Mouse (Mus musculus) MEL (cell line): ENCODE results near the gene Exosc6. TPM values are rescaled to one million over a fixed set of nuclear protein-coding genes. Genes with fewer than 3 reads are reported as not detected.

Experiments used
- DNase-seq: peaks from one replicate; pipeline ENCODE4 v3.0.0; 2011; ENCODE audit warnings: low read depth, low spot score
- H3K27ac ChIP-seq: 2 replicates; pipeline ENCODE4 v1.5.1; 2012; ENCODE audit warnings: low read depth, mild to moderate bottlenecking, control low read depth, low read length, moderate library complexity; ENCODE audit not compliant: control insufficient read depth
- H3K27me3 ChIP-seq, 2 experiments: fragments of 150-350 bp in 1 of 2; sonication (generic) in 1 of 2; 2 replicates each; pipeline ENCODE4 v1.6.1; 2012; ENCODE audit warnings: low read length in 2 of 2, mild to moderate bottlenecking in 2 of 2, improper control_type of control experiment in 1 of 2, moderate library complexity in 1 of 2; ENCODE audit not compliant: insufficient read depth in 2 of 2, control insufficient read depth in 1 of 2
- H3K36me3 ChIP-seq, 2 experiments: 2 replicates each; pipeline ENCODE4 v1.6.1; 2012 to 2014; ENCODE audit warnings: low read length in 2 of 2, improper control_type of control experiment in 1 of 2, inconsistent platforms in 1 of 2, mild to moderate bottlenecking in 1 of 2; ENCODE audit not compliant: insufficient read depth in 2 of 2, control insufficient read depth in 1 of 2
- H3K4me1 ChIP-seq, 2 experiments: fragments of 150-350 bp in 1 of 2; sonication (generic) in 1 of 2; 2 replicates each; pipeline ENCODE4 v1.6.1; 2012; ENCODE audit warnings: low read length in 2 of 2, improper control_type of control experiment in 1 of 2, mild to moderate bottlenecking in 1 of 2; ENCODE audit not compliant: insufficient read depth in 2 of 2, control insufficient read depth in 1 of 2
- H3K4me3 ChIP-seq, 2 experiments: fragments of 150-350 bp in 1 of 2; sonication (generic) in 1 of 2; 2 replicates each; pipeline ENCODE4 v1.5.1; 2012; ENCODE audit warnings: low read depth in 2 of 2, low read length in 2 of 2, mild to moderate bottlenecking in 2 of 2, moderate library complexity in 2 of 2, control low read depth in 1 of 2, improper control_type of control experiment in 1 of 2; ENCODE audit not compliant: control insufficient read depth in 1 of 2, insufficient read depth in 1 of 2
- H3K79me2 ChIP-seq: 2 replicates; pipeline ENCODE4 v1.6.1; 2012; ENCODE audit warnings: mild to moderate bottlenecking, low read length, moderate library complexity; ENCODE audit not compliant: control insufficient read depth, poor library complexity, insufficient read depth
- H3K9ac ChIP-seq: 2 replicates; pipeline ENCODE4 v1.6.1; 2012; ENCODE audit warnings: low read depth, mild to moderate bottlenecking, control low read depth, low read length, moderate library complexity; ENCODE audit not compliant: control insufficient read depth, poor library complexity, severe bottlenecking
- H3K9me3 ChIP-seq: fragments of 150-350 bp; sonication (generic); replicated peaks from 2 replicates; pipeline ENCODE4 v1.6.1; 2012; ENCODE audit warnings: mild to moderate bottlenecking, low read length, improper control_type of control experiment, moderate library complexity; ENCODE audit not compliant: insufficient read depth
- BHLHE40 ChIP-seq: IDR thresholded peaks from 2 replicates; pipeline ENCODE4 v1.6.1; 2012; ENCODE audit warnings: low read depth, mild to moderate bottlenecking, inconsistent platforms, low read length, improper control_type of control experiment, borderline replicate concordance
- CHD1 ChIP-seq: IDR thresholded peaks from 2 replicates; pipeline ENCODE4 v1.6.1; 2012; ENCODE audit warnings: low read depth, mild to moderate bottlenecking, inconsistent platforms, low read length, improper control_type of control experiment
- CTCF ChIP-seq, 3 experiments: IDR thresholded peaks in 2 of 3; conservative IDR thresholded peaks in 1 of 3; 2 replicates each; pipeline ENCODE4 v1.5.1; 2011 to 2012; ENCODE audit warnings: low read length in 3 of 3, low read depth in 2 of 3, mild to moderate bottlenecking in 2 of 3, improper control_type of control experiment in 1 of 3, inconsistent platforms in 1 of 3, mixed read lengths in 1 of 3, moderate library complexity in 1 of 3; ENCODE audit not compliant: control insufficient read depth in 1 of 3, insufficient read depth in 1 of 3, poor library complexity in 1 of 3, severe bottlenecking in 1 of 3
- ELF1 ChIP-seq: IDR thresholded peaks from 2 replicates; pipeline ENCODE4 v1.6.1; 2014; ENCODE audit warnings: low read depth, mild to moderate bottlenecking, inconsistent platforms, low read length, improper control_type of control experiment, moderate library complexity
- EP300 ChIP-seq, 2 experiments: IDR thresholded peaks; 2 replicates each; pipeline ENCODE4 v1.6.1; 2011; ENCODE audit warnings: improper control_type of control experiment in 2 of 2, low read length in 2 of 2, low read depth in 1 of 2, mild to moderate bottlenecking in 1 of 2
- ETS1 ChIP-seq: IDR thresholded peaks from 2 replicates; pipeline ENCODE4 v1.6.1; 2012; ENCODE audit warnings: low read depth, mild to moderate bottlenecking, inconsistent platforms, low read length, improper control_type of control experiment, moderate library complexity
- GABPA ChIP-seq: IDR thresholded peaks from 2 replicates; pipeline ENCODE4 v1.6.1; 2012; ENCODE audit warnings: low read depth, mild to moderate bottlenecking, inconsistent platforms, low read length, improper control_type of control experiment, moderate library complexity
- GATA1 ChIP-seq: IDR thresholded peaks from 2 replicates; pipeline ENCODE4 v1.6.1; 2011; ENCODE audit warnings: low read depth, low read length, improper control_type of control experiment
- HCFC1 ChIP-seq: IDR thresholded peaks from 2 replicates; pipeline ENCODE4 v1.6.1; 2012; ENCODE audit warnings: low read depth, mild to moderate bottlenecking, inconsistent platforms, low read length, improper control_type of control experiment, moderate library complexity
- KAT2A ChIP-seq: conservative IDR thresholded peaks from 2 replicates; pipeline ENCODE4 v1.6.1; 2012; ENCODE audit warnings: low read depth, low read length, improper control_type of control experiment, inconsistent platforms
- MAFK ChIP-seq: IDR thresholded peaks from 2 replicates; pipeline ENCODE4 v1.6.1; 2011; ENCODE audit warnings: low read depth, mild to moderate bottlenecking, low read length, improper control_type of control experiment, borderline replicate concordance
- MAX ChIP-seq: IDR thresholded peaks from 2 replicates; pipeline ENCODE4 v1.6.1; 2011; ENCODE audit warnings: low read length, improper control_type of control experiment
- MEF2A ChIP-seq: IDR thresholded peaks from 2 replicates; pipeline ENCODE4 v1.6.1; 2014; ENCODE audit warnings: low read depth, mild to moderate bottlenecking, inconsistent platforms, low read length, improper control_type of control experiment; ENCODE audit not compliant: poor library complexity, insufficient replicate concordance, severe bottlenecking; ENCODE audit errors: extremely low read depth
- MXI1 ChIP-seq: IDR thresholded peaks from 2 replicates; pipeline ENCODE4 v1.6.1; 2011; ENCODE audit warnings: mild to moderate bottlenecking, low read depth, low read length, improper control_type of control experiment
- MYB ChIP-seq: IDR thresholded peaks from 2 replicates; pipeline ENCODE4 v1.6.1; 2011; ENCODE audit warnings: mild to moderate bottlenecking, low read depth, low read length, improper control_type of control experiment
- MYC ChIP-seq: IDR thresholded peaks from 2 replicates; pipeline ENCODE4 v1.6.1; 2011; ENCODE audit warnings: low read depth, mild to moderate bottlenecking, low read length, improper control_type of control experiment, moderate library complexity
- NELFE ChIP-seq: IDR thresholded peaks from 2 replicates; pipeline ENCODE4 v1.6.1; 2011; ENCODE audit warnings: low read depth, low read length, improper control_type of control experiment
- POLR2A ChIP-seq, 2 experiments: IDR thresholded peaks; 2 replicates each; pipeline ENCODE4 v1.6.1; 2011 to 2012; ENCODE audit warnings: low read length in 2 of 2, mild to moderate bottlenecking in 2 of 2, control low read depth in 1 of 2, improper control_type of control experiment in 1 of 2, low read depth in 1 of 2, moderate library complexity in 1 of 2; ENCODE audit not compliant: control insufficient read depth in 1 of 2, insufficient read depth in 1 of 2, poor library complexity in 1 of 2
- POLR2AphosphoS2 ChIP-seq: IDR thresholded peaks from 2 replicates; pipeline ENCODE4 v1.6.1; 2011; ENCODE audit warnings: low read length, improper control_type of control experiment
- POLR2AphosphoS5 ChIP-seq: IDR thresholded peaks from 2 replicates; pipeline ENCODE4 v1.6.1; 2012; ENCODE audit warnings: low read depth, borderline replicate concordance, mild to moderate bottlenecking, inconsistent platforms, low read length, moderate library complexity, mixed read lengths
- RCOR1 ChIP-seq: IDR thresholded peaks from 2 replicates; pipeline ENCODE4 v1.6.1; 2012; ENCODE audit warnings: low read depth, mild to moderate bottlenecking, inconsistent platforms, low read length, improper control_type of control experiment
- SIN3A ChIP-seq: IDR thresholded peaks from 2 replicates; pipeline ENCODE4 v1.6.1; 2012; ENCODE audit warnings: low read length, improper control_type of control experiment, inconsistent platforms
- SMC3 ChIP-seq: IDR thresholded peaks from 2 replicates; pipeline ENCODE4 v1.6.1; 2011; ENCODE audit warnings: low read depth, low read length, improper control_type of control experiment
- TAL1 ChIP-seq: IDR thresholded peaks from 2 replicates; pipeline ENCODE4 v1.6.1; 2012; ENCODE audit warnings: mild to moderate bottlenecking, inconsistent platforms, low read length, moderate library complexity, mixed read lengths
- TBP ChIP-seq: IDR thresholded peaks from 2 replicates; pipeline ENCODE4 v1.8.0; 2011; ENCODE audit warnings: low read depth, low read length, improper control_type of control experiment
- TCF12 ChIP-seq: IDR thresholded peaks from 2 replicates; pipeline ENCODE4 v1.6.1; 2014; ENCODE audit warnings: low read depth, mild to moderate bottlenecking, inconsistent platforms, low read length, improper control_type of control experiment, moderate library complexity
- UBTF ChIP-seq: IDR thresholded peaks from 2 replicates; pipeline ENCODE4 v1.6.1; 2012; ENCODE audit warnings: low read depth, mild to moderate bottlenecking, inconsistent platforms, low read length, improper control_type of control experiment, moderate library complexity, borderline replicate concordance; ENCODE audit not compliant: insufficient read depth
- USF1 ChIP-seq: IDR thresholded peaks from 2 replicates; pipeline ENCODE4 v1.6.1; 2014; ENCODE audit warnings: low read depth, mild to moderate bottlenecking, inconsistent platforms, low read length, improper control_type of control experiment, moderate library complexity
- USF2 ChIP-seq, 2 experiments: IDR thresholded peaks; 2 replicates each; pipeline ENCODE4 v1.6.1; 2011 to 2012; ENCODE audit warnings: improper control_type of control experiment in 2 of 2, low read length in 2 of 2, borderline replicate concordance in 1 of 2, inconsistent platforms in 1 of 2, low read depth in 1 of 2, mild to moderate bottlenecking in 1 of 2; ENCODE audit not compliant: insufficient read depth in 1 of 2
- ZMIZ1 ChIP-seq: IDR thresholded peaks from 2 replicates; pipeline ENCODE4 v1.6.1; 2012; ENCODE audit warnings: low read depth, mild to moderate bottlenecking, inconsistent platforms, low read length, improper control_type of control experiment, moderate library complexity
- ZNF384 ChIP-seq: IDR thresholded peaks from 2 replicates; pipeline ENCODE4 v1.6.1; 2012; ENCODE audit warnings: low read depth, mild to moderate bottlenecking, inconsistent platforms, low read length, improper control_type of control experiment
- polyA plus RNA-seq, 2 experiments: library from polyadenylated mRNA; stranded (reverse) in 1 of 2; unstranded in 1 of 2; fragments of >175 nt in 1 of 2; fragments of >200 nt in 1 of 2; gene quantifications; 2 replicates each; pipeline versions ENCODE4 v1.2.1 to v1.2.4; 2012; ENCODE audit warnings: low replicate concordance in 2 of 2, low read depth in 1 of 2; ENCODE audit not compliant: insufficient read length in 2 of 2, insufficient read depth in 1 of 2, missing spikeins in 1 of 2
- total RNA-seq: library from RNA; depleted of rRNA; stranded (reverse); fragments of 300-350 nt; gene quantifications from 2 replicates; pipeline ENCODE4 v1.2.3, GENCODE M21; 2012

Exosc6 gene
- total and polyA plus RNA-seq, 3 experiments, result 8.0 to 26.4 TPM; not detected in 1

DNA sequence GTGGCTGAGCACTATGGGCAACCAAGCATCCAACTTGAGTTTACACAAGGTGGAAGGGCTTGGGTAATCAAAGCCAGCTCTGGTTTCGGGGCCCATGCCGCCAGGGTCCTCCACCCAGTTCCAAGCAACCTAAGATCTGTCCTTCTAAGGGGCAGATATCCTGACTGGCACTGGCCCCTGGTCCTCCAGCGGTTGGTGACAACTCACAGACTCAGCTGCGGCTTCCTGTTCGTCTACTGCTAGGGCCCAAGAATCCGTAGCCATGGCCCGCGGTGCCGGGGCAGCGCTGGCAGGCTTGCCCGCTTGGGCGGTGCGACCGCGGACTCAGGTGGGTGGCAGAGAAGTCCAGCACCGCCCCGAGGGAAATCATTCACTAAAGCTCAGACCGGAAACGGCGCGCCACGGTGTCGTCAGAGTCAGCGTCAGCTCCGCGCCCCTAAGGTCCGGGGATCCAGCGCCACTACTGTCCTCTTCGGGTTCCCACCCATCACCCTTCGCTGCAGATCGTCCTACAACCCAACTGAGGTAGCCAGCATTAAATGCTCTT, 28.7 kb upstream of the Exosc6 start (continued):
- no peak for TF ChIP-seq POLR2AphosphoS5
- TF ChIP-seq ZNF384, result no peak
- peak; percentile 71 for TF ChIP-seq TCF12
- TF ChIP-seq RCOR1, result peak; percentile 20; the same call in 1 of the 2 replicates
- TF ChIP-seq TAL1, result no peak
- peak; percentile 60; the same call in 1 of the 2 replicates for TF ChIP-seq ZMIZ1
- peak; percentile 84 for TF ChIP-seq MXI1
- no peak for TF ChIP-seq CTCF (IDR thresholded peaks at IDR 0.05 in 2 of 3, conservative IDR thresholded peaks at IDR 0.05 in 1 of 3; ENCODE audit: control insufficient read depth in 1 of 3, insufficient read depth in 1 of 3, low read depth in 2 of 3, low read length in 3 of 3, poor library complexity in 1 of 3, severe bottlenecking in 1 of 3)
- TF ChIP-seq SIN3A, result peak; percentile 95
- no peak for TF ChIP-seq EP300 (IDR thresholded peaks at IDR 0.05; ENCODE audit: low read depth in 1 of 2, low read length in 2 of 2)
- peak; percentile 65; the same call in 1 of the 2 replicates for TF ChIP-seq ETS1
- TF ChIP-seq MYC, result 0 out of 2 replicates have a peak, but pooled peaks have one; percentile 22
- no peak for TF ChIP-seq BHLHE40
- no peak for TF ChIP-seq SMC3
- no peak for TF ChIP-seq GATA1
- no peak for TF ChIP-seq USF2 (IDR thresholded peaks at IDR 0.05; ENCODE audit: borderline replicate concordance in 1 of 2, insufficient read depth in 1 of 2, low read depth in 1 of 2, low read length in 2 of 2)
- TF ChIP-seq MEF2A, result no peak
- TF ChIP-seq UBTF, result no peak
- 0 out of 2 replicates have a peak, but pooled peaks have one; percentile 20 for TF ChIP-seq USF1

DNA sequence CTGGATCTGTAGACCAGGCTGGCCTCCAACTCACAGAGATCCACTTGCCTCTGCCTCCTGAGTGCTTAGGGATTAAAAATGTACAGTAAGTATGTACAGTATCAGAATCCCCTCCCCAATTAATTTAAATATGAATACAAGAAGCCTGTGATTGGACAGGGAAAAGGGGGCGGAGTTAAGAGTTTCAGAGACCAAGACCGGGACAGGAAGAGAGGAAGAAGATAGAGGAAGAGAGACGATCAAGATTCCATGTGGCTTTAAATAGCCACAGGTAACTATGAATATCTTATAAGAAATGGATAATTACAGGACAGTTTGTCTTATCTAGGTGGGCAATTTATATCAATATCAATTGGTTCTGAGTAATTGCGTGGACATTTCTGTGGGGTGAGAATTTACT, 26.6 kb upstream of the Exosc6 start:
- peak; percentile 93 for DNase-seq
- TF ChIP-seq POLR2AphosphoS2 (peak; percentile 59; the same call in 1 of the 2 replicates), CHD1 (no peak), GABPA (no peak), ZNF384 (no peak), MAX (peak; percentile 24; the same call in 1 of the 2 replicates), MXI1 (peak; percentile 86), ELF1 (peak; percentile 69; the same call in 1 of the 2 replicates), TBP (peak; percentile 79), MYB (no peak), NELFE (peak; percentile 51; the same call in 1 of the 2 replicates), KAT2A (no peak), TAL1 (no peak), RCOR1 (peak; percentile 22; the same call in 1 of the 2 replicates), MEF2A (no peak), POLR2AphosphoS5 (no peak), EP300 (IDR thresholded peaks at IDR 0.05; ENCODE audit: low read depth in 1 of 2, low read length in 2 of 2) (no peak), HCFC1 (peak; percentile 24; the same call in 1 of the 2 replicates), POLR2A (IDR thresholded peaks at IDR 0.05; ENCODE audit: control insufficient read depth in 1 of 2, insufficient read depth in 1 of 2, low read depth in 1 of 2, low read length in 2 of 2, poor library complexity in 1 of 2) (peak in 1 of 2 experiments; percentile 66; a peak in 2 of 4 replicates), USF1 (no peak), GATA1 (no peak), ZMIZ1 (peak; percentile 43; the same call in 1 of the 2 replicates), MYC (peak; percentile 60; the same call in 1 of the 2 replicates), SIN3A (peak; percentile 70; the same call in 1 of the 2 replicates), MAFK (no peak)

More for the DNA sequence above, 26.6 kb upstream of the Exosc6 start:
- Histone ChIP-seq H3K36me3 (peaks cover 0 to 24% of the 10 kb centered on the region in 2 experiments; a peak in 2 of 4 replicates), H3K4me3 (peak overlapping the region; percentile 70 to 85), H3K9ac (peak overlapping the region; percentile 73), H3K4me1 (peaks cover 5 to 15% of the 10 kb centered on the region in 2 experiments; a peak in 3 of 4 replicates), H3K9me3 (no peaks in the 10 kb centered on the region), H3K27me3 (no peaks in the 10 kb centered on the region), H3K79me2 (peaks cover 19% of the 10 kb centered on the region), H3K27ac (0 out of 2 replicates have a peak overlapping the region, but pooled peaks have one; percentile 29)
